ENCODE assay signal across 22 mouse cellular contexts in the genomic region with DNA sequence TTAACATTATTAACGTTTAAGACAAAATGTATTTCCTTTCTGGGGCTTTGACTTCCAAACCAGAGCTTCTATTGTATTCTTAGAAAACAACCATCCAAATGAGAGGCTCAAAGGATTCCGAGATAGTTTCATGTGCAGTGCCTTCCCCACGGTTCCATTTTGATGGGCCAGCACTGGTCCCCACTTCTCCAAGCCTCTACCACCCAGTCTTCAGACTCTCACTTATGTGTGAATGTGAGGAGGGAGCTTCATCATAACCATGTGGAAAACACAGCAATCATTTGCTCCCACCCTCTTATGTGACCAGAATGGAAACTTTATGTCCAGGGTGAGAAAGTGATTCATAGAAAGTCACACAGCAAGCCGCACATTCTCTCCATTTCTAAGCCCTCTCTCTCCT.
A peak's percentile ranks its signal among the peaks of the same experiment; 100 is the strongest.
DNase-seq lines count a peak whose midpoint lies in the region; ATAC-seq and TF ChIP-seq lines count a peak whose summit lies in the region.
"Had no signal": no experiment of that assay in that cellular context is flagged by ENCODE, and none has a peak within 500 bp of the region (broad histone marks: within the 10 kb centered on the region; RNA-seq: fewer than 3 reads in every experiment).

No protein-coding gene starts in this region.

- ATAC-seq in heart, postnatal 0 days (ENCODE audit: insufficient read depth, low read depth), result no peak
- ATAC-seq in forebrain, embryonic 12.5 days (ENCODE audit: low FRiP score), result no peak
- ATAC-seq in hindbrain, embryonic 13.5 days (ENCODE audit: low FRiP score), result no peak
- ATAC-seq in midbrain, embryonic 15.5 days (replicated peaks), result 0 out of 2 replicates have a peak, but pooled peaks have one; percentile 25
- ATAC-seq: activated CD4-positive, CD25-positive, alpha-beta regulatory T cell, adult 4 months had no signal

- TF ChIP-seq EP300 in heart, postnatal 0 days (IDR thresholded peaks at IDR 0.05; ENCODE audit: low read depth), result no peak

- WGBS in heart, postnatal 0 days, result 74% methylated on average over 4 of the region's 4 CpGs
- 77% methylated on average over 4 of the region's 4 CpGs for WGBS in heart, embryonic 10.5 days
- 42% methylated on average over 4 of the region's 4 CpGs for WGBS in forebrain, embryonic 12.5 days
- WGBS in hindbrain, embryonic 13.5 days, result 30% methylated on average over 4 of the region's 4 CpGs
- 29% methylated on average over 4 of the region's 4 CpGs for WGBS in midbrain, embryonic 15.5 days

- no peak for TF ChIP-seq CTCF in heart, postnatal 0 days (IDR thresholded peaks at IDR 0.05; ENCODE audit: low read depth)

- H3K9me3 ChIP-seq in heart, postnatal 0 days (replicated peaks; ENCODE audit: control insufficient read depth, low read length), result no peaks in the 10 kb centered on the region
- H3K9me3 ChIP-seq in heart, embryonic 10.5 days, result no peaks in the 10 kb centered on the region
- no peaks in the 10 kb centered on the region for H3K9me3 ChIP-seq in forebrain, embryonic 12.5 days
- H3K9me3 ChIP-seq in hindbrain, embryonic 13.5 days, result no peaks in the 10 kb centered on the region
- no peaks in the 10 kb centered on the region for H3K9me3 ChIP-seq in midbrain, embryonic 15.5 days
- H3K9me3 ChIP-seq: kidney, embryonic 15.5 days; limb, embryonic 12.5 days had no signal

- H3K4me1 ChIP-seq in heart, postnatal 0 days (ENCODE audit: control insufficient read depth, insufficient read depth), result peaks cover 5% of the 10 kb centered on the region; the same call in 1 of the 2 replicates
- H3K4me1 ChIP-seq in heart, embryonic 10.5 days, result peaks cover 6% of the 10 kb centered on the region; the same call in 1 of the 2 replicates
- peaks cover 19% of the 10 kb centered on the region for H3K4me1 ChIP-seq in forebrain, embryonic 12.5 days
- H3K4me1 ChIP-seq in hindbrain, embryonic 13.5 days (replicated peaks), result peaks cover 17% of the 10 kb centered on the region
- peaks cover 12% of the 10 kb centered on the region for H3K4me1 ChIP-seq in midbrain, embryonic 15.5 days

- no peak overlapping the region for H3K4me3 ChIP-seq in heart, postnatal 0 days (ENCODE audit: low read depth, low read length)
- no peak overlapping the region for H3K4me3 ChIP-seq in heart, embryonic 10.5 days
- no peak overlapping the region for H3K4me3 ChIP-seq in forebrain, embryonic 12.5 days (replicated peaks)
- H3K4me3 ChIP-seq in hindbrain, embryonic 13.5 days, result no peak overlapping the region
- no peak overlapping the region for H3K4me3 ChIP-seq in midbrain, embryonic 15.5 days
- H3K4me3 ChIP-seq: kidney, embryonic 15.5 days; left cerebral cortex, adult 2 months; limb, embryonic 12.5 days had no signal

- H3K9ac ChIP-seq in heart, postnatal 0 days (replicated peaks; ENCODE audit: low read depth, low read length), result no peak overlapping the region
- no peak overlapping the region for H3K9ac ChIP-seq in forebrain, embryonic 12.5 days
- 0 out of 2 replicates have a peak overlapping the region, but pooled peaks have one; percentile 3 for H3K9ac ChIP-seq in hindbrain, embryonic 13.5 days
- 0 out of 2 replicates have a peak overlapping the region, but pooled peaks have one; percentile 21 for H3K9ac ChIP-seq in midbrain, embryonic 15.5 days
- H3K9ac ChIP-seq: kidney, embryonic 15.5 days; limb, embryonic 12.5 days; liver, embryonic 14.5 days had no signal

- no peak overlapping the region for H3K4me2 ChIP-seq in heart, postnatal 0 days (ENCODE audit: low read depth, low read length)
- H3K4me2 ChIP-seq in forebrain, embryonic 12.5 days, result peak overlapping the region; percentile 38; the same call in 1 of the 2 replicates
- peak overlapping the region; percentile 32; the same call in 1 of the 2 replicates for H3K4me2 ChIP-seq in hindbrain, embryonic 13.5 days
- no peak overlapping the region for H3K4me2 ChIP-seq in midbrain, embryonic 15.5 days
- H3K4me2 ChIP-seq: heart, embryonic 11.5 days; kidney, embryonic 15.5 days; limb, embryonic 12.5 days had no signal

- H3K27ac ChIP-seq in heart, postnatal 0 days (ENCODE audit: low read depth), result no peak overlapping the region; the same call in 1 of the 2 replicates
- no peak overlapping the region for H3K27ac ChIP-seq in heart, embryonic 10.5 days
- peak overlapping the region; percentile 76 for H3K27ac ChIP-seq in forebrain, embryonic 12.5 days
- H3K27ac ChIP-seq in hindbrain, embryonic 13.5 days, result peak overlapping the region; percentile 78
- H3K27ac ChIP-seq in midbrain, embryonic 15.5 days, result peak overlapping the region; percentile 68
- H3K27ac ChIP-seq: left cerebral cortex, adult 2 months; limb, embryonic 12.5 days; liver, embryonic 14.5 days had no signal

- H3K36me3 ChIP-seq in heart, postnatal 0 days (replicated peaks; ENCODE audit: control insufficient read depth, insufficient read depth, low read length), result no peaks in the 10 kb centered on the region
- no peaks in the 10 kb centered on the region for H3K36me3 ChIP-seq in heart, embryonic 10.5 days
- no peaks in the 10 kb centered on the region for H3K36me3 ChIP-seq in forebrain, embryonic 12.5 days (replicated peaks)
- H3K36me3 ChIP-seq in hindbrain, embryonic 13.5 days, result no peaks in the 10 kb centered on the region
- no peaks in the 10 kb centered on the region for H3K36me3 ChIP-seq in midbrain, embryonic 15.5 days (replicated peaks)
- H3K36me3 ChIP-seq: kidney, embryonic 15.5 days; limb, embryonic 12.5 days had no signal

- peak; percentile 2 for DNase-seq in heart, postnatal 0 days (ENCODE audit: low spot score)
- no peak for DNase-seq in heart, embryonic 10.5 days (ENCODE audit: low spot score)
- no peak for DNase-seq in cerebellum, postnatal 4 days (ENCODE audit: low spot score in 2 of 2)
- DNase-seq in embryo, embryonic 10.5 days (ENCODE audit: low spot score), result no peak
- DNase-seq in embryo, embryonic 11 days, result no peak
- DNase-seq: adrenal gland, postnatal 36 days; cerebellum, postnatal 25 days; gastrocnemius, postnatal 25 days; heart, postnatal 4 days; lung, postnatal 36 days; right cerebral cortex, postnatal 14 days; thymus, postnatal 4 days had no signal

- no peaks in the 10 kb centered on the region for H3K27me3 ChIP-seq in heart, postnatal 0 days (ENCODE audit: control insufficient read depth, insufficient read depth, low read length)
- no peaks in the 10 kb centered on the region for H3K27me3 ChIP-seq in heart, embryonic 10.5 days (ENCODE audit: insufficient read depth, poor library complexity, severe bottlenecking)
- no peaks in the 10 kb centered on the region for H3K27me3 ChIP-seq in forebrain, embryonic 12.5 days
- 0 out of 2 replicates have a peak, but pooled peaks cover 2% of the 10 kb centered on the region for H3K27me3 ChIP-seq in hindbrain, embryonic 13.5 days
- no peaks in the 10 kb centered on the region for H3K27me3 ChIP-seq in midbrain, embryonic 15.5 days (replicated peaks)
- H3K27me3 ChIP-seq: CH12.LX; kidney, embryonic 15.5 days; limb, embryonic 12.5 days had no signal

Comparison
In these comparisons a context has a peak if more than half of its experiments do, and no peak if none do; other contexts are left out.
1. H3K27ac ChIP-seq: peak in forebrain, embryonic 12.5 days (single experiment), hindbrain, embryonic 13.5 days (single experiment) and midbrain, embryonic 15.5 days (single experiment); none in heart, postnatal 0 days (single experiment) and heart, embryonic 10.5 days (single experiment).
2. H3K4me2 ChIP-seq: peak in forebrain, embryonic 12.5 days (single experiment) and hindbrain, embryonic 13.5 days (single experiment); none in heart, postnatal 0 days (single experiment) and midbrain, embryonic 15.5 days (single experiment).
3. H3K9ac ChIP-seq: peak in hindbrain, embryonic 13.5 days (single experiment) and midbrain, embryonic 15.5 days (single experiment); none in heart, postnatal 0 days (single experiment) and forebrain, embryonic 12.5 days (single experiment).